Mouse (Mus musculus) layer of hippocampus, adult 9-11 months (tissue): ENCODE data around the gene Fcrla.
"Not testable (repeated sequence)": the region's sequence is repeated elsewhere in the genome, so short reads cannot be mapped to it uniquely, and the experiment has no call there.

Source experiments
- DNase-seq: peaks from one replicate; pipeline ENCODE4 v3.0.0; 2022

Fcrla gene

DNA sequence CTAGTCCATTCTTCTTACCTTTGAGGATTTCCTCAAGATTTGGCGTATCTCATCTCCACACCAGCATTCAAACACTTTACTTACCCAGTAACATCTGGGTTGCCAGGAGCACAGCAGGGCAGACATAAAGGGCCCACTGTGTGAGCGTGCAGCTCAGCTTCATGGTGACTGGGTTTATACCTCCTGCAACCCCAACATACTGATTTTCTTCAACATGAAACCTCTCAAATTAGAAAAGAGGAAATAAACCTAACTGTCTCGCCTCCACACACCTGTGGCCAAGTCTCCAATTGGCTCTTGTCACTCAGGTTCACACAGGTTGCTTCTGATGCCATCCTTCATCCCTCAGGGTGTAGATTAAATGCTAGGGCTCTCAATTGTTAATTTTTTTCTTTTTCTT is at the start of gene Fcrla:
Fcrla (minus strand) TSS at position 206 of the 400 bp plus-strand sequence.
- DNase-seq: no peak

DNA sequence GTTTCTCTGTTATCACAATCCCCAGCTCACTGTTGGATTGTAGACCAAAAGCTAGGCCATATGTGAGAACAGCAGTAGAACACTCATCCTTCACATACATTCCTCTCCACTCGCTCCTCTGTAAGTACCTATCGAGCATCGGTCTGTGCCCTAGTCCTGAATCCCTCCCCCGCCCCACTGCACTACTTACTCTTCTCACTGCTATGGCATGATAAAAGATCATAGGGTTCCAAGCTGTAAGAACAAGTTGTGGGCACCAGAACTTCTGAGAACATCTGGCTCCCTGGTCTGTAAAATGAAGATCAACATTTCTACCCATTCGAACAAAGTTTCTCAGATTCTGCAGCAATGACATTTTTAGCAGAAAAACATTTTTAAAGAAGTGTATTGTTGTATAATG is 49.1 kb upstream of the Fcrla start, which contains the start of gene Fcgr2b:
Fcgr2b (minus strand) TSS at position 101 of the 400 bp plus-strand sequence.
- DNase-seq: no peak

GRCm38 (mm10) chr1:170975751-170976161 is 48.4 kb upstream of the Fcrla start:
- peak; percentile 39 for DNase-seq

GRCm38 (mm10) chr1:170975350-170975749 is 48.0 kb upstream of the Fcrla start:
- DNase-seq: not testable (repeated sequence)

- no peak for DNase-seq
Measured at GRCm38 (mm10) chr1:170974736-170975135, 47.4 kb upstream of the Fcrla start.

GRCm38 (mm10) chr1:170974171-170974570 is 46.8 kb upstream of the Fcrla start:
- DNase-seq: no peak

- no peak for DNase-seq
Measured at GRCm38 (mm10) chr1:170972936-170973335, 45.6 kb upstream of the Fcrla start.

DNA sequence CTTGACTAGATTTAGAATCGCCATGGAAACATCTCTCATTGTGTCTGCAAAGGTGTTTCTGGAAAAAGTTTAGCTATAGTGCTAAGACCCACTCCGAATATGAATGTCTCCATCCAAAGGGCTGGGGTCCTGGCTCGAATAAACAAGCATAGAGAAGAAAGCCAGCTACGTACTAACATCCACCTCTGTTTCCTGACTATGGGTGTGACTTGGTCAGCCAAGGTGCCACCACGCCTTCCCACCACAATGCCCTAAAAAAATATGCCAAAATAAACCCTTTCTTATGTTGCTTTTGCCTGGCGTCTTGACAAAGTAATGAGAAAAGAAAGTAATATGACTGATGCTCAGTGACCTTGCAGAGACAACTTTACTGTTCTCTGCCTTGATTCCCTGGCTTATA is 45.1 kb upstream of the Fcrla start:
- no peak for DNase-seq

DNA sequence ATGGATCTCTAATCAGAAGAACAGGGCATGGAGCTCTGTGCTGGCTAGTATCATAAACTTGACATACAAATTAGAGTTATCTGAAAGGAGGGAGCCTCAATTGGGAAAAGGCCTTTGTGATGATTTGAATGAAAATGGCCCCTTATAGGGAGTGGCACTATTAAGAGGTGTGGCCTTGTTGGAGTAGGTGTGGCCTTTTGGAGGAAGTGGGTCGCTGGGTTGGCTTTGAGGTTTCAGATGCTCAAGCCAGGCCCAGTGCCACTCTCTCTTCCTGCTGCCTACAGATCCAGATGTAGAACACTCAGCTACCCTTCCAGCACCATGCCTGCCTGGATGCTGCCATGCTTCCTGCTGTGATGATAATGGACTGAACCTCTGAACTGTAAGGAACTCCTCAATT is 41.2 kb upstream of the Fcrla start:
- DNase-seq: no peak

DNA sequence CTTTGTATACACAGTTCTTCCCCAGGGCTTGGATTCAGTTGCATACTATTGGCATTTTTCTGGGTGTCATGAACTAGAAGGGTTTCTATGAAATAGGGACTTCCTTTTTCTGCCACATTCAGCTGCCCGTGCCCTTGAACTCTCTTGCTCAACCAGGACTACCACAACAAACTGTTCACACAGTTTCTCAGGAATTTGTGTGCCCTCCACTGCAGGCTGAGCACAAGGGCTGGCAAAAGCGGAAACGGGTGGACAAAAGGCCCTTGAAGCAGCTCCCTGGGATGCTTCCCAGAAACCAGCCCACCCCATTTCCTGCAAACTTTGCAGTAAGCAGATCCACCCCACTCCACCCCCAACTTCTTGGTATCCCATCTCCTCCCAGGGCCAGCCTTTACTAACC is 40.2 kb upstream of the Fcrla start:
- no peak for DNase-seq

GRCm38 (mm10) chr1:170963087-170963486 is 35.7 kb upstream of the Fcrla start:
- DNase-seq: no peak

- DNase-seq: no peak
Measured at GRCm38 (mm10) chr1:170962301-170962700, 34.9 kb upstream of the Fcrla start.

DNA sequence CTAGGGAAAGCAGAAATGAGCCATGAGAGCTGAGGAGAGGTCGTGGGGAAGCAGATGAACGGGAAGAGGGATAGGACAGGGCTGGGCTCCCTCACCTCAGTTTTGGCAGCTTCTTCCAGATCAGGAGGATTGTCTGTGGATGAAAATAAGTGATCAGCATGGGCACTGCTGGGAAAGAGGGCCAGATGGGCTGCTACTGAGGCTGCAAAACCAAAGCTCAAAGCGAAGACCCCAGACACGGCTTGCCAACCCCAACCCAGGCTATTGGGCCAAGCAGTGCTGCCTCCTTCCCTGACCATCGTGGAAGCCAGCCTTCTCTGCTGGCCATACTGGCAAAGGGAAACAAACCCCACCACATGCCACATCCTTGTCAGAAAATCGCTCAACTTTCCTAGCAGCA is 33.7 kb upstream of the Fcrla start:
- DNase-seq: no peak

GRCm38 (mm10) chr1:170959791-170960190 is 32.4 kb upstream of the Fcrla start:
- no peak for DNase-seq

GRCm38 (mm10) chr1:170958225-170958624 is 30.8 kb upstream of the Fcrla start:
- no peak for DNase-seq

DNA sequence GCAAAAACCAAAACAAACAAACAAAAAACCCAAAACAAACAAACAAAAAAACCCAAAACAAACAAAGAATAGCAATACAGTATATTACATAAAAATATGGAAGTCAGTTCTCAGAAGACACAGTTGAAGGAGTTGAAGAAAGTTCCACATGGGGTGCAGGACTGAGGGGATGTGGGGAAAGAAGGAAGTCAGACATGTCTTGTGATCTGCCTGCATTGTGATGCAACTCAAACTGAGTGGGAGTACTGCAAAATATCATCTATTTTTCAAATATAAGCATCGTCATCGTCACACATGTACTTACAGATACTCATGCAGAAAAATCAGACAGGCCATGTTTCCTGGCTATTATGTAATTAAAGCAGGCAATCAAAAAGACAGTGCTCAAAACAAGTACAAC is 25.8 kb upstream of the Fcrla start:
- no peak for DNase-seq

DNA sequence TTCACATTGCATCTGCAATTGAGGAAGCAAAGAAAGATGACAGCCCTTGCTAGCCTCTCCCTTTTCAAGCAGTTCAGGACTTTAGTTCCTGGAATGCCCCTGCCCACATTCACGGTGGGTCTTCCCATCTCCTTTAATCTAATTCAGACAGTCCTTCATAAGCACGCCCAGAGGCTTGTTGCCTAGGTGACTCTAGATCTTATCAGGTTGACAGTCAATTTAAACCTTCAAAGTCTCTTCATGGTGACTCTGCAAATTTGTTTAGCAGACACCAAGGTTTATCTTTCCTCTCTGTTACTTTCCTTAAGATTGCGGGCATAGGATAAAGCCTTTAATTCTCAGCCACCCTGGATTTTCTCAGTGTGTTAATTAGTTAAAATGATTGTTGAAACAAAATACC is 23.4 kb upstream of the Fcrla start:
- no peak for DNase-seq

DNA sequence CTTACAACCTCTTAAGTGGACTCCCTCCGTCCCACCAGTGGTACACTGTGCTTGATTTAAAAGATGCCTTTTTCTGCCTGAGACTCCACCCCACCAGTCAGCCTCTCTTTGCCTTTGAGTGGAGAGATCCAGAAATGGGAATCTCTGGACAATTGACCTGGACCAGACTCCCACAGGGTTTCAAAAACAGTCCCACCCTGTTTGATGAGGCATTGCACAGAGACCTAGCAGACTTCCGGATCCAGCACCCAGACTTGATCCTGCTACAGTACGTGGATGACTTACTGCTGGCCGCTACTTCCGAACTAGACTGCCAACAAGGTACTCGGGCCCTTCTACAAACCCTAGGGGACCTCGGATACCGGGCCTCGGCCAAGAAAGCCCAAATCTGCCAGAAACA is 17.5 kb upstream of the Fcrla start:
- DNase-seq: not testable (repeated sequence)

GRCm38 (mm10) chr1:170944151-170944550 is 16.8 kb upstream of the Fcrla start:
- not testable (repeated sequence) for DNase-seq

DNA sequence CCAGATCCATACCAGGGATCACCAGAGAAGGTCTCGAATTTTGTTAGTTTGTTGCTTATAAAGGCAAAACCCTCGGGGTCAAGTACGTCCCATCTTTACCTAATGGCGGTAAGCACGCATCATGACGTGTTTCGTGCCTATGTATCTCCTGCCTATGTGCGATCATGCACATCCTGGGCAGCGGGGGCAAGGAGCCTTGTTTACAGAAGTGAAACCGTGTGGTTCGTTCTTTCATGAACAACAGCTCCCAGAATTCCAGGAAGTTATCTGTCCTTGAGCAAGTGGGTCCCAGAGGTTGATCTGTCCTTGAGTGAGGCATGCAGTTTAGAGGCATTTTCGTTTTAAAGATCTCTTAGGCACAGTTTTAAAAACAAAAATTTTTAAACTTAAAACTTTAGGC is 11.9 kb upstream of the Fcrla start:
- DNase-seq: peak; percentile 32

DNA sequence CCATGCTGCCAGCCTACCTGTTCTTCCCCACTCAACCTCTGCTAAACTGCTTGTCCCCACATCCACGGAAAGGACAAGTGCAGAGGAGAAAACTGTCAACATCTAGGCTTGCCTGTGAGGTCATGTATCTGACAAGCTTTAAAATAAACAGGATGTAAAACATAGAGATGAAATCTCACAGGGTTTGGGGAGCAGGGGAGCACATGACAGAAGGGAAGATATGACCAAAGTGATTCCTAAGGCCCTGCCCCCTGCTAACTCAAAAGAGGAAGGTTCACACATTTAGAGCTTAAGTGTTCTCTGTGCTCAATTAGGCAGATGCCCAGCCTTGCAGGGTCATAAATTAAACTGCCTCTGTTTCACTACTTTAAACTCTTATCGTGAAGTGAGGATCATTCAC is 7.0 kb upstream of the Fcrla start:
- DNase-seq: no peak

- DNase-seq: no peak
Measured at GRCm38 (mm10) chr1:170933940-170934339, 6.6 kb upstream of the Fcrla start.

- no peak for DNase-seq
Measured at GRCm38 (mm10) chr1:170933386-170933920, 6.1 kb upstream of the Fcrla start.

- no peak for DNase-seq
Measured at GRCm38 (mm10) chr1:170932043-170932442, 4.7 kb upstream of the Fcrla start.

DNA sequence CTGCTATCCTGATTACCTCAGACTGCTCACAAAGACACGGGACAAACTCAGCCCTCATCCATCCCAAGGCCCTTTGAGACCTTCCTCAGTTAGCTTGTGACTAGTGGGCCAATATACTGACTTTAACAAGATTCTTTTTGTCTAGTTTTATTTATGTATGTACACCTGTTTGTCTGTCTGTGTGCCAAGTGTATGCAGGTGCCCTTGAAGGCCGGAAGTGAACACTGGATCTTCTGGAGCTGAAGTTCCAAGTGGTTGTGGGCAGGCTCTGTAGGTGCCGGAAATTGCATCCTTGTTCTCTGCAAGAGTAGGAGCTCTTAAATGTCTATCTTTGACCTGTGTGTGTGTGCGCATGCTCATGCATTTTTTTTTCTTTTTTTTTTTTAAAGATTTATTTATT is 1.9 kb upstream of the Fcrla start:
- DNase-seq: no peak

- no peak for DNase-seq
Measured at GRCm38 (mm10) chr1:170928467-170928866, 1.1 kb upstream of the Fcrla start.
